Mouse (Mus musculus) small intestine, adult 2 months (tissue): ENCODE measurements around the gene Rabac1.

Source experiments
- CTCF ChIP-seq: fragments of 200-500 bp; IDR thresholded peaks from 2 replicates; pipeline ENCODE4 v1.5.1; 2012; ENCODE audit warnings: low read depth, mild to moderate bottlenecking, control low read depth, inconsistent platforms, low read length, moderate library complexity, mixed read lengths; ENCODE audit not compliant: insufficient replicate concordance, insufficient read length; ENCODE audit errors: extremely low read depth
- POLR2A ChIP-seq: fragments of 200-500 bp; IDR thresholded peaks from 2 replicates; pipeline ENCODE4 v1.6.1; 2012; ENCODE audit warnings: low read depth, mild to moderate bottlenecking, control low read depth, inconsistent platforms, low read length, moderate library complexity

- TF ChIP-seq POLR2A (no peak), CTCF (no peak)
Measured at GRCm38 (mm10) chr7:24968463-24968862, 4.1 kb downstream of the Rabac1 start.
